Mouse (Mus musculus) liver, embryonic 14.5 days (tissue): ENCODE results near the gene Irf4. TPM values are rescaled to one million over a fixed set of nuclear protein-coding genes. Genes with fewer than 3 reads are reported as not detected.
A peak's percentile ranks its signal among the peaks of the same experiment; 100 is the strongest.

ENCODE experiments used
- ATAC-seq: fragments of 200-750 bp; cut with Nextera tagmentation; 2 replicates; pipeline ENCODE4 v1.8.0; 2017; ENCODE audit warnings: moderate number of reproducible peaks, mild to moderate bottlenecking, moderate library complexity; ENCODE audit not compliant: insufficient read depth
- DNase-seq, 3 experiments: peaks; one replicate each; pipeline ENCODE4 v3.0.0-alpha.2; 2012 to 2013; ENCODE audit warnings: low read depth in 3 of 3, low spot score in 3 of 3
- H3K27ac ChIP-seq: fragments of 300-500 bp; sonication (generic); 2 replicates; pipeline ENCODE4 v1.5.1; 2014; ENCODE audit warnings: moderate library complexity, mild to moderate bottlenecking, control low read depth, inconsistent platforms
- H3K27me3 ChIP-seq: fragments of 300-500 bp; sonication (generic); 2 replicates; pipeline ENCODE4 v1.6.1; 2014; ENCODE audit warnings: mild to moderate bottlenecking, low read length, moderate library complexity; ENCODE audit not compliant: control insufficient read depth, insufficient read depth
- H3K36me3 ChIP-seq: fragments of 300-500 bp; sonication (generic); replicated peaks from 2 replicates; pipeline ENCODE4 v1.6.1; 2014; ENCODE audit warnings: low read depth; ENCODE audit not compliant: control insufficient read depth, insufficient read depth
- H3K4me1 ChIP-seq, 2 experiments: fragments of 200-500 bp in 1 of 2; fragments of 300-500 bp in 1 of 2; sonication (generic) in 1 of 2; replicated peaks; 2 replicates each; pipeline ENCODE4 v1.6.1; 2012 to 2014; ENCODE audit warnings: antibody characterized with exemption in 1 of 2, inconsistent platforms in 1 of 2, low read length in 1 of 2; ENCODE audit not compliant: control insufficient read depth in 2 of 2, insufficient read depth in 2 of 2
- H3K4me2 ChIP-seq: fragments of 300-500 bp; sonication (generic); 2 replicates; pipeline ENCODE4 v1.6.1; 2014; ENCODE audit warnings: low read depth, mild to moderate bottlenecking, control low read depth, moderate library complexity
- H3K4me3 ChIP-seq, 2 experiments: fragments of 200-500 bp in 1 of 2; fragments of 300-500 bp in 1 of 2; sonication (generic) in 1 of 2; 2 replicates each; pipeline ENCODE4 v1.5.1; 2012 to 2014; ENCODE audit warnings: low read depth in 2 of 2, low read length in 2 of 2, mild to moderate bottlenecking in 2 of 2, control low read depth in 1 of 2, inconsistent platforms in 1 of 2, moderate library complexity in 1 of 2; ENCODE audit not compliant: insufficient read depth in 1 of 2
- H3K9ac ChIP-seq: fragments of 300-500 bp; sonication (generic); replicated peaks from 2 replicates; pipeline ENCODE4 v1.6.1; 2014; ENCODE audit warnings: mild to moderate bottlenecking, control low read depth, moderate library complexity
- H3K9me3 ChIP-seq: fragments of 300-500 bp; sonication (generic); 2 replicates; pipeline ENCODE4 v1.6.1; 2016; ENCODE audit warnings: low read length, mixed read lengths; ENCODE audit not compliant: control insufficient read depth
- CTCF ChIP-seq: IDR thresholded peaks from 2 replicates; pipeline ENCODE4 v1.5.1; 2016; ENCODE audit warnings: antibody characterized with exemption, low read depth, control low read depth
- EP300 ChIP-seq: IDR thresholded peaks from 2 replicates; pipeline ENCODE4 v1.6.1; 2016; ENCODE audit warnings: antibody characterized with exemption, low read depth
- WGBS: fragments of 180-500 bp; shearing (Covaris S2); extraction: QIAGEN DNeasy Blood & Tissue Kit; methylation state at CpG from one replicate; pipeline ENCODE4 v1.1.7; 2014; ENCODE audit not compliant: insufficient replicate concordance; 5-methylcytosine and 5-hydroxymethylcytosine counted together
- polyA plus RNA-seq, 2 experiments: library from polyadenylated mRNA; depleted of rRNA in 1 of 2; stranded (reverse) in 1 of 2; unstranded in 1 of 2; fragments of >200 nt; fragmentation: Nextera tagmentation in 1 of 2; extraction: Ambion mirVana in 1 of 2; gene quantifications; 2 replicates each; pipeline versions ENCODE4 v1.2.1 to v1.2.3; 2012 to 2014

Irf4 gene
- polyA plus RNA-seq (2012; rRNA removed), result 0.06 and 0.08 TPM in 2 replicates
- polyA plus RNA-seq (2014; fragmentation: Nextera tagmentation; extraction: Ambion mirVana), result 0.09 and 0.11 TPM in 2 replicates

DNA sequence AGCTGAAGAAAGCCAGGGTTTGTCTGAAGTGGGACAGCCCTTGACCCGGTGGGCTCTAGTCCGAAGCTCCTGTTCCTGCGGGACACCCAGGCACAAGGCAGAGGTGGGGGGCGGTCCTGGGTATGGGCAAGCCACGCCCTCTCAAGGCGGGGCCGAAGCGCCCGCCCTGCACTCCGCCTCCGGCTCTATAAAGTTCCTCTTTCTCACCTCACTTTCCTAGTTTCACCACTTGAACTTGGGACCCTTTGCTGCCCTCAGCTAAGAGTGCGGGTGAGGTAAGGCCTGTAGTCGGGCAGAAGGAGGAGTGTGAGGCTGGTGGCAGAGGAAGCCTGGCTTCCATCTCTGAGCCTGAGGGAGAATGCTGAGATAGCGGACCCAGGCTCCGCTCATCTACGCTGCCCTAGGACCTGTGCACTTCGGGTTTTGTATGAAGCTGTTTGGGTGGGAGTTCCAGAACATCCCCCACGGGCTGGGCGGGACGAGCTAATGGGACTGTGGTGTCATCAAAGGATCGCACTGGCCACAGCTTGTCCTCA is at the start of gene Irf4:
TSS of gene Irf4 (plus strand) at position 206 of the 536 bp plus-strand sequence.
- Histone ChIP-seq H3K27ac (no peak within 1 kb of the TSS), H3K36me3 (no peaks in the 10 kb centered on the region), H3K4me1 (no peaks in the 10 kb centered on the region), H3K4me2 (peak within 1 kb of the TSS; percentile 54), H3K27me3 (peaks cover 36% of the 10 kb centered on the region), H3K4me3 (peak within 1 kb of the TSS; percentile 32 to 43), H3K9me3 (no peaks in the 10 kb centered on the region), H3K9ac (no peak within 1 kb of the TSS)
- ATAC-seq (peak; percentile 51; the same call in 1 of the 2 replicates), DNase-seq (no peak)
- WGBS, result 3% methylated on average over 19 of the region's 21 CpGs
- TF ChIP-seq EP300 (no peak), CTCF (no peak)

DNA sequence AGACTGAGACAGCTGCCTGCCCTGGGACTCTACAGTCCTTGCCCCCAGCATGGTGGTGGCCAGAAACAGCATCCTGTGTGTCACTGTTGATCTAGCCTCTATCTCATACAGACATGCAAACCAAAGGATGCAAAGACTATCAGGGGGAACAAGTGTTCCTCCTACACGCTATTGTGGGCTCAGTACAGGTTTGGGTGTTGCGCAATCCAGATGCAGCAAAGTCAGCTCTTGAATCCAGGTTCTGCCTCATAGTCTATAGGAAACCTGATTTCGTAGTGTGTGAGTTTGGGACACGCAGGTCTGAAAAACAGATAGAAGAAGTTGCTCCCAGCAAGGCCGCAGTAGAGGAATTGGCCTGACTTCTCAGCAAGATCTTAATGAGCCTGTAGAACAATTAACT is 46.3 kb upstream of the Irf4 start:
- H3K36me3 ChIP-seq, result no peaks in the 10 kb centered on the region
- no peaks in the 10 kb centered on the region for H3K9me3 ChIP-seq
- no peak for DNase-seq
- TF ChIP-seq CTCF (no peak), EP300 (no peak)
- no peak overlapping the region for H3K4me3 ChIP-seq
- no peak for ATAC-seq
- H3K4me1 ChIP-seq, result no peaks in the 10 kb centered on the region
- no peaks in the 10 kb centered on the region for H3K27me3 ChIP-seq
- no peak overlapping the region for H3K9ac ChIP-seq
- H3K27ac ChIP-seq, result no peak overlapping the region
- H3K4me2 ChIP-seq, result no peak overlapping the region
- whole genome bisulfite sequencing, result 57% methylated on average over 5 of the region's 5 CpGs

DNA sequence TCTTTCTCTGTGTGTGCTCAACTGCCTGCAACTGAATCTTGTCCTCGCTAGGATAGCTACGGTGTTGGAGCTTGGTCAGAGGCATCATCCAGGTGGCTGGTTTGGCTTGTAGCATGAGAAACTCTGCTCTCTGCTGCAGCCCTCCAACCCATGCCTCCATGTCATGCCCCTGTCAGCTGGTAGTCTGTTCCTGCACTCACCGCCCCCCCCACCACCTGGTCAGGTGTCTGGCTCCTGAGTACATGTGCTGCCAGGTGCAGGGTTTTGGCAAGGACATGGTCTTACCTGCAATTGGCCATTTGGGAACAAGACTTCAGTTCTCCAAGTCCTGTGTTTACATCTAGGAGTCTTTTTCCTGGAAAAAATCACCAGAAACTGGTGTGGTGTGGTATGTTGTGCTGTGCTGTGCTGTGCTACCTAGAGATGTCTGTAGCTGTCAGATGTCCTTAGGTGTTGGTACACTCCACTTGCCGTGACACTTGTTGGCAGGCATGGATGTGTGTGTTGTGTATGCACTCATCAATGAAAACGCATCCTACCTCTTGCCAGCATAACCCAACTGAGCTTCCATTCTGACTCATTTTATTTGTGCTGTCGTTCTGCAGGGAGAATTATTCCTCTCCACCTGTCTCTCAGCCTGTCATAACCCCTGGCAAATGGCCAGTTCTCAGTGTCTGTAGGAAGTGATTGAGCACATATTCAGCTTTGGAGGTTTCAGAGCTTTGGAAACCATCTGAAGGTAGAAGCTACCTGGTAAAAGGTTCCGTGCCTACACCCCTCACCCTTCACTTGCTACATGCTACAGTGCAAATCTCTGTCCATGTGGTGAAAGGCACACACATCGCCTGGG is 44.6 kb upstream of the Irf4 start:
- H3K4me2 ChIP-seq, result no peak overlapping the region
- no peaks in the 10 kb centered on the region for H3K36me3 ChIP-seq
- DNase-seq, result no peak
- no peak for ATAC-seq
- WGBS, result 59% methylated on average over 8 of the region's 8 CpGs
- no peaks in the 10 kb centered on the region for H3K27me3 ChIP-seq
- H3K27ac ChIP-seq, result no peak overlapping the region
- no peak for TF ChIP-seq EP300
- H3K9ac ChIP-seq, result no peak overlapping the region
- no peaks in the 10 kb centered on the region for H3K9me3 ChIP-seq
- H3K4me1 ChIP-seq, result no peaks in the 10 kb centered on the region
- H3K4me3 ChIP-seq, result no peak overlapping the region

DNA sequence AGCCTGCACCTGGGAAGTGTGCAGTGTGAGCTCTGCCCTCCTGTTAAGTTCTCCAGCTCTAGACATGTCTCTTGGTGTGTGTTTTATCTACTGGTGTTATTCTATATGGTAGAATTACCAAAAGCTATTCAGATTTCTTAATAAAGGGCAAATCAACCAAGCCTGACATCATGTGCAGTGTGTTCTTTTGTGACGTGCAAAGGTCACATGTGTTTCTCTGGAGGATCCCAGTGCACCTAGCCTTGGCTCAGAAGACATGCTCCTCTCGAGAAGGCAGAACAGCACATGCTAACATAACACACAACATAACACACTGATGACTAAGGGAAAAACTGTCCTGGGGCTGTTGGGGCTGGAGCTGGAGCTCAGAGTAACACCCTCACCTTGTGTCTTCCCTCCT is 38.0 kb upstream of the Irf4 start:
- H3K27ac ChIP-seq, result no peak overlapping the region
- no peaks in the 10 kb centered on the region for H3K9me3 ChIP-seq
- TF ChIP-seq CTCF (no peak), EP300 (no peak)
- no peaks in the 10 kb centered on the region for H3K4me1 ChIP-seq
- H3K27me3 ChIP-seq, result no peaks in the 10 kb centered on the region
- no peak overlapping the region for H3K9ac ChIP-seq
- H3K36me3 ChIP-seq, result no peaks in the 10 kb centered on the region
- 50% methylated on average over 2 of the region's 2 CpGs for WGBS
- ATAC-seq (no peak), DNase-seq (no peak)
- H3K4me2 ChIP-seq, result no peak overlapping the region
- H3K4me3 ChIP-seq, result no peak overlapping the region

DNA sequence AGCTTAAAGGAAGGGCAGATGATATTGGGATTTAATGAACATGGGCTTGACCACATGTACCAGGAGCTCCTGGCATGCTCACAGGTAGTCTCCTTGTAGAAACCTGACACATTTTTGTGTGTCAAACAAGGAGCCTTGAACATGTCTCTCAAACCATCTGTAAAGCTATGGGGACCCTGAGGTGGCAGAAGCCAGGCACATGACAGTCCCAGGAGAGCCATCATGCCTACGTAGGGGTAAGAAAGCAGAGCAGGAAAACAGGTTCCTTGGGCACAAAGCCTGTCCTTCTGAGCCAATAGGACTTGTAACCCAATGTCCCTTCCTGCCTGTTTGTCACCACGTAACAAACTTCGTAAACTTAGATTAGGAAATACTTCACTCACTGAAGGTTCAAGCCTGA is 37.3 kb upstream of the Irf4 start:
- Histone ChIP-seq H3K27ac (no peak overlapping the region), H3K4me1 (no peaks in the 10 kb centered on the region), H3K27me3 (no peaks in the 10 kb centered on the region), H3K4me3 (no peak overlapping the region), H3K9me3 (no peaks in the 10 kb centered on the region), H3K4me2 (no peak overlapping the region), H3K9ac (no peak overlapping the region), H3K36me3 (no peaks in the 10 kb centered on the region)
- WGBS, result 73% methylated on average over 3 of the region's 3 CpGs
- ATAC-seq (no peak), DNase-seq (no peak)
- no peak for TF ChIP-seq CTCF
- no peak for TF ChIP-seq EP300
